Mouse (Mus musculus) hindbrain, embryonic 10.5 days (tissue): ENCODE measurements around the gene Fscn2. TPM values are rescaled to one million over a fixed set of nuclear protein-coding genes. Genes with fewer than 3 reads are reported as not detected.

Source experiments
- DNase-seq: peaks from one replicate; pipeline ENCODE4 v3.0.0-alpha.2; 2017; ENCODE audit warnings: low spot score
- H3K27ac ChIP-seq: fragments of 300-500 bp; sonication (generic); 2 replicates; pipeline ENCODE4 v1.5.1; 2016; ENCODE audit warnings: mild to moderate bottlenecking, moderate library complexity
- H3K27me3 ChIP-seq: fragments of 300-500 bp; sonication (generic); 2 replicates; pipeline ENCODE4 v1.6.1; 2016; ENCODE audit warnings: mild to moderate bottlenecking; ENCODE audit not compliant: poor library complexity, insufficient read depth, severe bottlenecking
- H3K36me3 ChIP-seq: fragments of 300-500 bp; sonication (generic); 2 replicates; pipeline ENCODE4 v1.6.1; 2016; ENCODE audit warnings: mild to moderate bottlenecking, moderate library complexity
- H3K4me1 ChIP-seq: fragments of 300-500 bp; sonication (generic); replicated peaks from 2 replicates; pipeline ENCODE4 v1.6.1; 2016; ENCODE audit warnings: mild to moderate bottlenecking
- H3K4me3 ChIP-seq: fragments of 300-500 bp; sonication (generic); 2 replicates; pipeline ENCODE4 v1.5.1; 2016; ENCODE audit warnings: mild to moderate bottlenecking, moderate library complexity
- H3K9me3 ChIP-seq: fragments of 300-500 bp; sonication (generic); 2 replicates; pipeline ENCODE4 v1.6.1; 2016; ENCODE audit warnings: mild to moderate bottlenecking, moderate library complexity
- WGBS: fragments of 180-500 bp; shearing (Covaris S2); methylation state at CpG from one replicate; pipeline ENCODE4 v1.1.7; 2016; 5-methylcytosine and 5-hydroxymethylcytosine counted together
- polyA plus RNA-seq: library from polyadenylated mRNA; unstranded; fragments of >200 nt; fragmentation: Nextera tagmentation; extraction: Ambion mirVana; gene quantifications from 2 replicates; pipeline ENCODE4 v1.2.1, GENCODE M21; 2016

Gene Fscn2
- polyA plus RNA-seq, 1 experiment from 2014 or later: 0.77 TPM

DNA sequence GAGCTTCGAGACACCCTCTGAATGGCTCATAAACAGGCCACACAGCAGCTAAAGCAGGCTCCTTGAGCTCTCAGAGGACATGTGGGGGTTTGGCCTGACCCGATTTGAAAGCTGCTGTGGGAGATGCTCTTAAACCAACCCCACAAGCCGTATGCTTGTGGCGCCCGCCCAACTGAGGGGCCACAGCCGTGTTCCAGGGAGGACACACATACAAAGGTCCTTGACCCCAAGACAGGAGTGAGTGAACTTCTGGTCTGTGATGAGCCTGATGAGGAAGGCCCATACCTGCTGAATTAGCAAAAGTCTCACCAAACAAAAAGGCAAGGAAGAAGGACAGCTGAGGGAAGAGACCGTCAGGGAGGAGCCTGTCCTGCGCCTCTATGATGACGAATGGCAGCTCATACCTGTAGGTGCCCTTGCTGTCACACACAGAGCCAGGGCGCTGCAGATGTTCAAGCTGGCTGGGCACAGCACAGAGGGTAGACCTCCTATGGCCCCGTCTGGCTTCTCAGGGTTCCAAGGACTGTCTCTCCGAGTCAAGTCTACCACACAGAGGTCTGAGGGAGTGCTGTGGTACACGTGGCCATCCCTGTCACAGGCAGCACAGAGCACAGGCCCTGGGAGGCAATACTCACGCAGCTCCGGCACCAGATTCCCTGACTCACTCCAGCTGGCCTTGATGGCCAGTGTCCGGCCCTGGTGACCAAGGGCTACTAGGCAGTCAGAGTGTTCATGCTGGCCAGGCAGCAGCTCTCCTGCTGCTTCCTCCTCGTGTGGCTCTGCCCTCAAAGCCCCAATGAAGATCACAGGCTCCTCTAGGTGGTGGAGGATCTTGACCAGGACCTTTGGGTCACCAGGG lies 15.2 kb downstream of the Fscn2 start:
- H3K4me3 ChIP-seq: peak overlapping the region; percentile 70; the same call in 1 of the 2 replicates
- H3K27me3 ChIP-seq: no peaks in the 10 kb centered on the region
- peak overlapping the region; percentile 87; the same call in 1 of the 2 replicates for H3K27ac ChIP-seq
- peaks cover 75% of the 10 kb centered on the region for H3K36me3 ChIP-seq
- H3K4me1 ChIP-seq: peaks cover 30% of the 10 kb centered on the region
- H3K9me3 ChIP-seq: no peaks in the 10 kb centered on the region
- WGBS: 89% methylated on average over 17 of the region's 17 CpGs
- no peak for DNase-seq

DNA sequence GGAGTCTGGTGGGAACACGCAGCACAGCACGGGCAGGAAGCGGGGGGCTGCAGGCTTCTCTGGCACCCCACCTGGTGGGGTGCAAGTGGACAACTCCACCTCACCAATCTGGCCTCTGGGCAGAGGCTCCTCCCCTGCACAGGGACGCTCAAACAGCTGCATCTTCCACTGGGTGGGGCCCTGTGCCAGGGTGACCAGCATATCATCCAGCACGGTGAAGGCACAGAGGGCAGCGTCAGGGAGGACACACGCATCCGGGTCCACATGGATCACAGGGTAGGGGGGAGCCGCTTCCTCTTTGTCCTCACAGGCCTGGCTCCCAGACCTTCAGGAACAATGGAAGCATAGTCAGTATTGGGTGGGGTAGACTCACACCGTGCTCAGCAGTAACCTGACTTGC lies 16.0 kb downstream of the Fscn2 start:
- H3K9me3 ChIP-seq: no peaks in the 10 kb centered on the region
- H3K27ac ChIP-seq: peak overlapping the region; percentile 87
- H3K36me3 ChIP-seq: peaks cover 75% of the 10 kb centered on the region
- 80% methylated on average over 10 of the region's 10 CpGs for WGBS
- no peaks in the 10 kb centered on the region for H3K27me3 ChIP-seq
- H3K4me1 ChIP-seq: peaks cover 30% of the 10 kb centered on the region
- no peak for DNase-seq
- H3K4me3 ChIP-seq: peak overlapping the region; percentile 70

DNA sequence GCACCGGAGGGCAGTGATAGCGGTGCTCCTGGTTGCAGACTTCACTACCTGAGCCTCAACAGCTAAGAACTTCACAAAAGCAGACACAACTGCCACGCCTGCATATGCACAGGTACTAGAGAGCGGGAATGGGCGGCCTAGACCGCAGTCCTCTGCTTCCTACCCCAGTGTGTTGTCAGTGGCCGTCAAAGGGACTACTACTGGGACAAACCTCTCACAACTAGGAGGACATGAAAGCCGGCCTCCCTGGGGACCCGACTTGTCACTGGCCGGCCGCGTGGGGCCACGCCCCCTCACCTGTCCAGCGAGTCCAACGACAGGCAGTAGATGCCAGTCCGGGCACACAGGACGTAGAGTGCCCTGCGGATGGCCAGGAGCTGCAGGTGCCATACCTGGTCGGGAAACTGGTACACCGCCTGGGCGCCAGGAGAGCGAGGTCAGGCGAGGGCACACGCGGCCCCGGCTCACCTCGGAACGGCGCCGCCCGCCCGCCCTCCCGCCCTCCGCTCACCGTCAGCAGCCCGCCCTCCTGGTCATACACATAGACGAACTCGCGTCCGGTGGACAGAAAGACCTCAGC lies 16.8 kb downstream of the Fscn2 start:
- no peaks in the 10 kb centered on the region for H3K9me3 ChIP-seq
- H3K27me3 ChIP-seq: no peaks in the 10 kb centered on the region
- 4% methylated on average over 39 of the region's 40 CpGs for WGBS
- H3K4me3 ChIP-seq: peak overlapping the region; percentile 70
- DNase-seq: peak; percentile 48
- peaks cover 75% of the 10 kb centered on the region for H3K36me3 ChIP-seq
- peak overlapping the region; percentile 87 for H3K27ac ChIP-seq
- H3K4me1 ChIP-seq: peaks cover 30% of the 10 kb centered on the region

DNA sequence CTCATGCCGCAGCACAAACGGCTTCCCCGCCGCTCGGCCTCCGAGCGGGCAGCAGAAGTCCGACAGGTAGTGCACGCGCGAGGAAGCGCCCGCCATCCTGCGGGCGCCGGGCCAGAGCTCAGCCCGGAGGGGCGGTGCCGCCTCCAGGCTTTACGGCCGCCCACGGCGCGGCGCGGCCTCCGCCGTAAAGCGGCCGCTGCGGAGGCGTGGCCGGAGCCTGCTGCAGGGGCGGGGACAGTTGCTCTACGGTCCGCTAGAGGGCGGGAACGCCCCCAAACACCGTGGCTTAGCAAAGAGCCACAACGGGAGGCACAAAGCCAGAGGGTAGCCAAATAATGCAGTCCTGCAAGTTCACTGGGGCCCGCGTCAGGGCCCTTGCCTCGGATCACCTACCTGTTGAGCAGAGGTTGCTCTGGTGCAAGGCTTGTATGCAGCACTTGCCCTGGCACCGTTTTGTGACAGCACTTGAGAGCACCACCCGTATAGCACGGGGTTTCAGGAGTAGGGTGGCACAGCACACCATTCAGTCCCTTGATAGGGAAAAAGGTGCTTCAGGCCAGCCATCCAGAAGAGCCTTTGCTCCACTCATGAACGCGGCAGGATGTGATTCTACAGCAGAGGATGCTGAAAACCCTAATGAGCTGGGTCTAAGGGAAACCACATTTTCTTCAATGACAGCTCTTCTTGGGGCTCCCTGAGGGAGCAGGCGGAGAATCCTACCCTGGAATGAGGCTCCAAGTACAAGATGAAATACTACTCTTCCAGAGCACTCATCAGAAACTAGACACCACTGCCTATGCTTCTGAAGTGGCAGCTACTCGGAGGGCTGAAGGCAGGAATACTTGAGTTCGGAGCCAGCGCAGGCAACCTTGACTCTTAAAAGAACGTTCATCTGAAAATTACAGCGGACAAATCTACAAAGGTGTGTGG lies 17.5 kb downstream of the Fscn2 start, which contains the start of gene Faap100:
Gene Faap100 (minus strand): TSS at position 154 of the 930 bp plus-strand sequence.
- 10% methylated on average over 54 of the region's 54 CpGs for WGBS
- H3K27me3 ChIP-seq: no peaks in the 10 kb centered on the region
- peaks cover 30% of the 10 kb centered on the region for H3K4me1 ChIP-seq
- peak within 1 kb of the TSS; percentile 70 for H3K4me3 ChIP-seq
- H3K9me3 ChIP-seq: no peaks in the 10 kb centered on the region
- H3K36me3 ChIP-seq: peaks cover 75% of the 10 kb centered on the region
- H3K27ac ChIP-seq: peak within 1 kb of the TSS; percentile 87
- peak; percentile 91 for DNase-seq

DNA sequence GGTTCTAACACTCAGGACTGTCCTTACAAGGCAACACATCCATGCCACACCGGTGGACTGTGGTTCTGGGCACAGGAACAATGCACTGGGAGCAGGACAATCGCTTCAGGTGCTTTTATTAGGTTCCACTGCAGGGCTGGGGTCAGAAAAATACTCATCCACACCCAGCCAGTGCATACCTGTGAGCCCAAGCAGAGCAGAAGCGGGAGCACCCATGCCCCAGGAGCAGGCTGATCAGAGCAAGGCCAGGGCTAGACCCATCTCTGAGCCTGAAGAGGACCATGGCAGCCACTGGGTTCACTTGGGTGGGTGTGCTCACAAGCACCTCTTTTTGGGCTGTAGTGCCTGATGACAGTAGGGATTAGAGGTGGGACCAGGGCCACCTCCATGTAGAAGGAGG lies 18.9 kb downstream of the Fscn2 start:
- no peak overlapping the region for H3K4me3 ChIP-seq
- H3K4me1 ChIP-seq: peaks cover 30% of the 10 kb centered on the region
- no peak overlapping the region for H3K27ac ChIP-seq
- DNase-seq: no peak
- H3K9me3 ChIP-seq: no peaks in the 10 kb centered on the region
- no peaks in the 10 kb centered on the region for H3K27me3 ChIP-seq
- peaks cover 75% of the 10 kb centered on the region for H3K36me3 ChIP-seq
- WGBS: 88% methylated on average over 3 of the region's 3 CpGs

DNA sequence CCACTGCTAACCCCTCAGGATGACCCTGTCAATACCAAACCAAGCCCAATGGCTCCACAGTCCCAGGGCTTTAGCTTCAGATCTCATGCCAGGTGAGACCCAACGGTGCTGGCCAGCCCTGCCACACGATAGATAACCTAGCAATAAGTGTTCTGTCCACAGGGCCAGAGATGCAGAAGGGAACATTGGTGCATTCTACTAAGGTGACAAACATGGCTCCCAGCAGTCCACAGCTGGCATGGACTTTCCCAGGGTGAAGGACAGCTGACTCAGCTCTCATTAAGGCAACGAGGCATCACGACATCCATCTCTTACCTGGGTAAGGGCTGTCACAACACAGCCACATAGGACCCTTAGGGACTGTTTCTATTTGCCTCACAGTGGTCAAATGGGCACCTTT lies 19.8 kb downstream of the Fscn2 start:
- H3K4me1 ChIP-seq: peaks cover 30% of the 10 kb centered on the region
- no peak overlapping the region for H3K27ac ChIP-seq
- H3K27me3 ChIP-seq: no peaks in the 10 kb centered on the region
- peaks cover 75% of the 10 kb centered on the region for H3K36me3 ChIP-seq
- no peak overlapping the region for H3K4me3 ChIP-seq
- no peak for DNase-seq
- 93% methylated on average over 4 of the region's 4 CpGs for WGBS
- H3K9me3 ChIP-seq: no peaks in the 10 kb centered on the region

DNA sequence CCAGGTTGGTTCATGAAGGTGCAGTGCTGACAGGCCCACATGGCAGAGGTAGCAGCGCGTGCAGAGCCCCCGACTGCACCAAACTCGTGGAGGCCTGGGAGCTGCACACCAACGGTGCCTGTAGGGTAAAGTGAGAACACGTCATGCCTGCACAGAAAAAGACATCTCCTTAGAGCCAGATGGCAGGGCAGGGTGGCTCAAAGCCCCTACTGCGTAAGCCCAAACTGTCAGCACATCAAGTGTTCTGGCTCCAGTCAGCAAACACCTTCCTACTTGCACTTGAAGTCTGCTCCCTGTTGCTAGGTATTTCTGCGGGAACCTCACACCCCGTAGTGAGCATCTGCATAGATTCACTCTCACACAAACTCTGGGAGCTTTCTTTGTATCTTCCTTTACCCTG lies 21.2 kb downstream of the Fscn2 start:
- 92% methylated on average over 9 of the region's 9 CpGs for WGBS
- peaks cover 75% of the 10 kb centered on the region for H3K36me3 ChIP-seq
- DNase-seq: no peak

DNA sequence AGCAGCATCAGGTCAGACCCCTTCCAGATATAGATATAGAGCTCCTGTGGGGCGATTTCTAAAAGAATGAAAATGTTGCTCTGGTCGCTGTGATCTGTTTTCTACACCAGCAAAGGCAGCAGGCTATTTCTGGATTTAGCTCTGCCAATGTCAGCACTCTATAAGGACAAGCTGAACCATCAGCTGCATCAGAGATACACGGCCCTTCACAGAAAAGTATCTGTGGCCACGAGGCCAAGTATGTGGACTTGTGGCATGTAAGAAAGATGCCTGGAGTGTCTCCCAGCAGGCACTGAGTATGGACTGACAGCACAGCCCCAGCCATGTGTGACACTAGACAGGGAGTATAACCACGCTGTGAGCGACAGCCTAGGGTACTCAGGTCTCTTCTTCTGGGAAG lies 25.3 kb downstream of the Fscn2 start:
- H3K27me3 ChIP-seq: no peaks in the 10 kb centered on the region
- H3K36me3 ChIP-seq: peaks cover 85% of the 10 kb centered on the region
- no peak overlapping the region for H3K4me3 ChIP-seq
- no peaks in the 10 kb centered on the region for H3K9me3 ChIP-seq
- 94% methylated on average over 6 of the region's 6 CpGs for WGBS
- H3K4me1 ChIP-seq: no peaks in the 10 kb centered on the region
- H3K27ac ChIP-seq: no peak overlapping the region
- no peak for DNase-seq

More for the DNA sequence above, 21.2 kb downstream of the Fscn2 start:
- Histone ChIP-seq H3K9me3 (no peaks in the 10 kb centered on the region), H3K4me3 (no peak overlapping the region), H3K27me3 (no peaks in the 10 kb centered on the region), H3K4me1 (peaks cover 19% of the 10 kb centered on the region), H3K27ac (no peak overlapping the region)

DNA sequence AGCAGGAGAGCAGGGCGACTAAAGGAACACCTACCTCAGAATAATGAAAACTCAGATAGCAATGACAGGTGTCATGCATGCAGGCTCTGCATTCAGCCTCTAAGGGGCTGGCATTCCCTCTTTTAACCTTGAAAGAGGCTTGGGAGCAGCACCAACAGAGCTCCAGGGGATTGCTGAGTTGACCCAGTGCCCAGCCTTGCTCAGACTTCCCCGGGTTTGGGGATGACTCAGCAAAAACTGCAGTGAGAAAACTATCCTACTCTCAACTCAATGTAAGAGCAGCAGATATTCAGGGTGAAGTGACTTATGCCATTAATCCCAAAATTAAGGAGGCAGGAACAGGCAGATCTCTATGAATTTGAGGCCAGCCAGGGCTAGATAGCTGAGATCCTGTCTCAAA lies 25.8 kb downstream of the Fscn2 start:
- H3K27me3 ChIP-seq: no peaks in the 10 kb centered on the region
- peaks cover 85% of the 10 kb centered on the region for H3K36me3 ChIP-seq
- WGBS: 83% methylated on average over 2 of the region's 2 CpGs

DNA sequence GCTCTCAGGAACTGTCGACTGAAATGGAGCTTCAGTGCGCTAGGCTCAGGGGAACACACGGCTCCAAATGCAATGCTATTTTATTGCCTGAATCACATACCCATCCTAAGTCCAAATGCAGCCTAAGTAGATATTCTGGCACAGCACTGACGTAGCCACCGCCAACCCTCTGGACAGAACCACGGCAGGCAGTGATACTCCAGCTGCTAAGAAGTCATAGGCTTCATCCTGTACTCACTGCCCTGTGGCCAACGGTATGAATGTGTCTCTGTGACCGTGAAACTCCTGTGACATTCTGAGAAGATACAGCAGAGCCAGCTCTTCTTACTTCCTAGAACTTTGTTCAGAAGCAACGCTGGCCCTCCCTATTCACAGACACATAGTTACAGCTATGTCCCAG lies 27.2 kb downstream of the Fscn2 start:
- DNase-seq: no peak
- H3K4me3 ChIP-seq: no peak overlapping the region
- peaks cover 85% of the 10 kb centered on the region for H3K36me3 ChIP-seq
- no peak overlapping the region for H3K27ac ChIP-seq
- 94% methylated on average over 9 of the region's 9 CpGs for WGBS
- no peaks in the 10 kb centered on the region for H3K9me3 ChIP-seq
- no peaks in the 10 kb centered on the region for H3K4me1 ChIP-seq
- no peaks in the 10 kb centered on the region for H3K27me3 ChIP-seq

More for the DNA sequence above, 25.8 kb downstream of the Fscn2 start:
- no peak overlapping the region for H3K4me3 ChIP-seq
- H3K27ac ChIP-seq: no peak overlapping the region
- no peak for DNase-seq
- no peaks in the 10 kb centered on the region for H3K4me1 ChIP-seq
- H3K9me3 ChIP-seq: no peaks in the 10 kb centered on the region

DNA sequence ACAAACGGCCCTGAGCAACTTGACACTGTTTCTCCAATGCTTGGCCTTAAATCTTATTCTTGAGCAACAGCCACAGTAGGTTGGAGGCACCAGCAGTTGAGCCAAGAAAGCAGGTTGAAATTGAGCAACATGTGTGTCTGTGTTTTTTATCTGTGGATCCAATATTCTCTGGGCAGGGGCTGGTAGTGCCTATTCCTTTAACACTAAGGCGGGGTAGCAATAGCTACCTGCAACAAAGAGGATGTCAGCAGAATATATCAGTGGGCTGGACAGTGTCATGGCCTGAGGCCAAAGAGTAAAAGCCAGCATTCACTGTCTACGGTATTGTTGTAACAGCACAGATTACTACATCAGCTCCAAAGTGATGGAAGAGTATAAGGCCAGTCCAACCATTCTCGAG lies 34.3 kb downstream of the Fscn2 start:
- no peaks in the 10 kb centered on the region for H3K9me3 ChIP-seq
- WGBS: 89% methylated on average over 4 of the region's 4 CpGs
- peaks cover 91% of the 10 kb centered on the region for H3K36me3 ChIP-seq
- no peak overlapping the region for H3K4me3 ChIP-seq
- H3K4me1 ChIP-seq: no peaks in the 10 kb centered on the region
- DNase-seq: no peak
- no peaks in the 10 kb centered on the region for H3K27me3 ChIP-seq
- no peak overlapping the region for H3K27ac ChIP-seq

DNA sequence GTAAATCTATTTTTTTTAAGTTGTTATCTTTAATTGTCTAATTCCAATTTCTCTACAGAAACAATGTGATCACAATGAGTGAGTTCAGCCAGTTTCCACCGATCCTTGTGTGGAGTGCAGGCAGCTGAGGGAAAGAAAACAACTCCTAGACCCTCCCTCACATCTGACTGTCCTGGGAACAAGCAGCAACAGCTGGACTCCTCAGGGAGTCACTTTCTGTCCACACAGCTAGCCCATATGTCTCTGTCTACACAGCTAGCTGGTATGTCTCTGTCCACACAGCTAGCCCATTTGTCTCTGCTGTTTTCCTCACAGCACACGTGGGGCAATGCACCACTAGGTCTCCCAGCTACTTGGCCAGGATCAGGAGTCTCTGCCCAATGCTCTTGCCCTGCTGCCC lies 36.3 kb downstream of the Fscn2 start:
- no peak for DNase-seq
- Histone ChIP-seq H3K27ac (no peak overlapping the region), H3K27me3 (no peaks in the 10 kb centered on the region), H3K4me1 (no peaks in the 10 kb centered on the region), H3K36me3 (peaks cover 97% of the 10 kb centered on the region), H3K4me3 (no peak overlapping the region), H3K9me3 (no peaks in the 10 kb centered on the region)
- 81% methylated on average over 2 of the region's 2 CpGs for WGBS
